Mouse (Mus musculus) spleen, embryonic (tissue): Measurements from ENCODE around the gene Eya2.

Experiments used
- CTCF ChIA-PET: fragments of 350-600 bp; sonication (Branson Sonifier 250); formaldehyde crosslinking; loops from one replicate; lab custom pipeline; 2022; lab: Charles Lee

Eya2 gene

DNA sequence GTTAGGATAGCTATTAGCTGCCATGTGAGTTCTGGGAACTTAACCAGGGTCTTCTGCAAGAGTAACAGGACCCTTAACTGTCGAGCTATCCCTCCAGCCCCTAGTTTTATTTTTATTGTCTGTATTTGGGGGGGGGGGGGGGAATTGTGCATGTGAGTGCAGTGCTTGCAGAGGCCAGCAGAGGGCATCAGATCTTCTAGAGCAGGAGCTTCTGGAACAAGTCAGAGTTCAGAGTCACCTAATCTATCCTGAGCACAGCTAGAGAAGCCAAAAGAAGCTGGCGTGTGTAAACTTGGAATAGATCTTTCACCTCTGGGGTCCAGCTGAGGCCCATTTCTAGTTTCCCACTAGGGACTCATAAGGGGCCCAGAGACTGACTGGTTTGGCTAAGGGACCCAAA is 1.1 kb upstream of the Eya2 start:
- CTCF ChIA-PET: interaction anchor here (0.7 kb wide), 1 partner anchor 876 kb away, joined by 6 read pairs; no protein-coding TSS in a partner anchor

DNA sequence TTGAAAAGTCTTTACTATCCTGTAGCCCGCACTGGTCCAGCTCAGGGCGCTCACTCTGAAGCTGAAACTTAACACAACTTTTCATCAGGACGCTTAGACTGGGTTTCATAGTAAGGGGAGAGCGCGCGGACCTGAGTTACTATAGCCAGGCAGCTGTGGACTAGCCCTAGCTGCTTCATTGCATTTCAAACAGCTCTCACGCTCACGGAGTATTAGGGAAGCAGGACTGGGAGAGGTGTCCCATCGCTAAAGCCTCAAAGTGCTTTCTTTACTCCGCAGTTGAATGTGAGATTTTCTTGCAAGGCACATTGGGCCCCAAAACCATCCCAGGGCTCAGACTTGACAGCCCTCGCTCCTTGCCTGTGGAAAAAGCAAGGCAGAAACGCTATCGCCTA is 841 bp downstream of the Eya2 start:
- CTCF ChIA-PET: no interaction called here

DNA sequence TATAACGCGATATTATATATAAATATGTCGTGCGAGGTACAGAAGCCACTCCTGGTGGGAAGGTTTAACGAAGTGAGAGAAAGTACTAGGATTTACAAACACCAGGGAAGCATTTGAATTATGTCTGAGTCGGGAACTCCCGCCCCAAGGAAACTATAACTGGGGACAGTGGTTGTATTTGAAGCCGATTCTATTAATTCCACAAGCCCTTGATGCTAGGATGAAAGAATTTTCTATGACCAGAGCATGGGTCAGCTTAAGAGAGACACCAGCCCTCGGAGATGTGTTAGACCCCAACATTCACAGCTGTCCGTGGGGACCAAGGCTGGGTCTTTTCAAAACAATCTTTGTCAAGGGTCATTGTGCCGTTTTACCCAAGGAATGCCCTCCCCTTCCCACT is 1.3 kb downstream of the Eya2 start:
- CTCF ChIA-PET: no interaction called here

DNA sequence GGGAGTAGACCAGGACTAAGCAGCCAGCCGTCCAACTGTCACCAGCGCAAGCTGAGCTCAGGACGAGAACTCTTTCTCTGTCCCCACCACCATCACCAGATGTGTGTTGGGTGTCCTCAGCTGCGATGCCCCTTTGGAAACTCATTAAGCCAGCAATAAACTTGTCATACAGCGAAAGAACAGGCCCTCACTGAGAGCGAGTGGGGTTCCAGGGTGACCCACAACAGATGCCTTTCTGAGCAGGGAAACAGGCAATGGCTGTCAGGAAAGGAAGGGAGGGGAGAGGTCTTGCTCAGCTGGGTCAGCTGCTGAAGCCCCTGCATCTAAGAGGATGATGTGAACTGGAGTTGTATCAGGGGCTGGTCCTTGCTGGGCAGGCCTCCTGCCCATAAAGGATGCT is 2.7 kb downstream of the Eya2 start:
- CTCF ChIA-PET: no interaction called here

DNA sequence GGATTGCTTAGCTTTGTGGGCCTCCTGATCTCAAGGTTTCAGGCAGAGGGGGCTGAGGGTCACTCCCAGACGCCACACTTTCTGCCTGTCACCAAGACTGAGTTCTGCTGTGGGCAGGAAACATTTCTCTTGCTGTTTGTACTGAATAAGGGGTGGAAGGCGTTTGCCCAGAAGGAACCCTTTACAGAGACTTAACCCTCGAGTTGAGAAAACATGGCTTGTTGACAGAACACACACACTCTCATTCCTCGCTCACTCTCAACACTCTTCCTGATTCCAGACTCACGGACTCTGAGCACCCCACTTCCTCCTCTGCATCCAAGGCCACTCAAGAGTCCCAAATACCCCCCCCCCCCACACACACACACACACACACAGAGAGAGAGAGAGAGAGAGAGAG is 3.3 kb downstream of the Eya2 start:
- CTCF ChIA-PET: interaction anchor here (0.7 kb wide), 1 partner anchor 18 kb away, joined by 5 read pairs; no protein-coding TSS in a partner anchor

DNA sequence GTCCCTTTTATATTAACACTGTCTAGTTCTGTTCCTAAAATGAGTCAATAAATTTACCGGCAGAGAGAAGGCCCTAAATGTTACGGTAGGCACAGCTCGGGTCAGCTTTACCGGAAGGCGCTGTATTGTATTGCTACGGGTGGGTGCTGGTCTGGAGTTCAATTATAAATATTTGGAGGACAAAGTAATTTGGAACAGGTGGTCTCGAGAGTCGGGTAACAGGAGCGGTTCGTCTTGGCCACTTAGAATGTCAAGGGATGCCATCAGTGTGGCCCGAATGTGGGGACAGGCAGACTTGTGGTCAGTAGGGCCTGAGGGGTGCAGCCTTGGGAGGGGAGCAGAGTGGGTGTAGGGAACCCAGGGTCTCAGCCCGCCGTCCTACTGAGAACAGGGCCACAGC is 4.7 kb downstream of the Eya2 start:
- CTCF ChIA-PET: no interaction called here

DNA sequence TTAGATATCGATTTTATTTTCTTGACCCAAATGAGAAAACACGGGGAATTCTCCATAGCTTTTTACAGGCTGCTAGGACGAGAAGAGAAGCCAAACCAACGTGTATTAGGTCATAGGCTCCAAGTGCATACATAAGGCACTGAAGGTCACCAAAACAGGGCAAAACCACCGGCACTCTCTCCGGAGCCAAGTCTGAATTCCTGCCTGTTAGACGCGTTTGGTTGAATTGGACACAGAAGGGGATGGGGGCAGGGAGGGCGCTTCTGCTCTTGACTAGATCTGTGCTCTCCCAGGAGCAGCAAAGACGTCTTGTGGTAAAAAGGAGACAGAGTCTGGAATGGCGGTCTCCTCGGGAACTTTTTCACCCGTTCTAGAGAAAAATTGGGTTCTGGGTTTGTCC is 6.1 kb downstream of the Eya2 start:
- CTCF ChIA-PET: no interaction called here

DNA sequence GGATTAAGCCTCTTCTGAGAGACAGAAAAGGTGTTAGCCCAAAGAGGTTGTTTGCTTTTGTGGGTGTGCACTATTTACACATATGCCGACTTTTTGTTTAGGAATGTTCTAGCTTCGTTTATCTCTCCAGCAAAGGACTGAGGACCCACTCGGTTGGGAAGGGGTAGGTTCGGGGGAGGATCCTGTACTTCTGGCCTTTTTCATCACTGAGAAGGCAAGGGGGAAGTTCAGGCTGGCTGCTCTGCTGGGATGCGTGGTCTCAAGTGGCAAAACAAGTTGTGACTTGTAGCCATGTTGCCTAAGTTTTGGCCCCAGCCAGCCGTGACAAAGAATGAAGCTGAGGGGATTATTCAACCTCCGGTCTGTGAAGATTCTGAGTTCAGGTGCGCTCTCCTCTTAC is 6.8 kb downstream of the Eya2 start:
- CTCF ChIA-PET: no interaction called here

DNA sequence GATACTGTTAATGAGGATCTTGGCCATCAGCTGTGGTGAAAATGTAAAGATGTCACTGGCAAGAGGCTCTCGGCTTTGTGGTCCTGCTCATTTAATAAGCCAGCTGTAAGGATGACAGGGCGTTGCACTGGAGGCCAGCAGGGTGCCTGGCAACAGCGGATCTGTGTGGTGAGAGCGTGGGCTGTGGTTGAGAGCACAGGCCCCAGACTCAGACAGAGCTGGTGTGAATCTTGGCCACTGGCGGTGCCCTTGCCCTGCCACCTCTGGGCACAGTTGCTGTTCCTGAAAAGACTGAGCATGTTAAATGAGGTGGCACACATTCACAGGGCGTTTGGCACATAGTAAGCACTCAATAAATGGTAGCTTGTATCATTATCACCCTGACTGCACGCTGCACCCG is 8.9 kb downstream of the Eya2 start:
- CTCF ChIA-PET: no interaction called here

DNA sequence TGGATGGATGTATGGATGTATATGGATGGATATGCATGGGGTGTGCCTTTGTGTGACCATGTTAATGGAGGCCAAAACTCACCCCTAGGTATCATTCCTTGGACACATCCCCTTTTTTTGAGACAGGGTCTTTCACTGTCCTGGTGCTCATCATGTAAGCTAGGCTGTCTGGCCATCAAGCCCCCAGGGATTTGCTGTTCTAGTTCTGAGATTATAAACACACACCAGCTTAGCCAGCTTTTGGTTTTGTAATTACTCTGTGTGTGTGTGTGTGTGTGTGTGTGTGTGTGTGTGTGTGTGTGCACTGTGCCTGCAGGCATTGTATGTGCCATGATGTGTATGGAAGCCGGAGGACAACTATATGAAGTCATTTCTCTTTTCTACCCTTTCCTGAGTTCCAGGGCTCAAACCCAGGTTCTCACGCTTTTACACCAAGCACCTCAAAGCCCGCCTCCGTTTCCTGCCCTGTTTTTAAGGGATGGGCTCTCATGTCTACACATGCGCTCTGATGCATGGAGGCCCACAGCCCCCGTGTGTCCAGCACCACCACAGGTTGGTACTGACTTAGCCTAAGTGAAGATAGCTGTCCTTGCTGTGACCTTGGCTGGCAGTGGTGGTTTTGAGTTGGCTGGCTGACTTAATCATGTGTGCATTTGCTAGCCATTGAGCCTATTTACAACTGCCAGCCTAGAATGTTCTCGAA is 16.9 kb downstream of the Eya2 start:
- CTCF ChIA-PET: no interaction called here

DNA sequence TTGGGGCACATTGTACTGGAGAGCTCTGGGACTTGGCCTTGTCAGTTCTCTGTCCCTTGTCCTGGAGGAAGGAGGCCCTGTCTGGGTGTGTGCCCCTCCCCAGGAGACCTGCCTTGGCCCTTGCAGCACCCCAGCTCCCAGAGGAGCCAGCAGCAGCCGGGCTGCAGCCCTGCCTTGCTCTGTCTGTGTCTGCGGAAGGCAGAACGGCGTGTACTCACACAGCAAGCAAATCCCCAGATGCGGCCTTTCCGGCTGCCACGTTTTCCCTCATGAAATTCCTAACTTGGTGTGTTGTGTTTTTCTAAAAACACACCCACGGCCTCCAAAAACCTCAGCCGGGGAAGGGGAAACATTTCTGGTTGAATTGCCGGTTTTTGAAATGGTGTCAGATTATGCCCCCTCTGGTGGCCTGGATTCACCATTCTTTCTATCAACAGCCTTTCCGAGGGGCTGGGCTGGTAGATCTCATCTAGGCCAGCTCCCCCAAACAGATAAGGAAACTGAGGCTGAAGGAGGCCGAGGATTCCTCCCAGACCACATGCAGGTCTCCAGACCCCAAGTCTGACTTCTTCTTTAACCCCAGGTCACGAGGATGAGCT is 19.0 kb downstream of the Eya2 start:
- CTCF ChIA-PET: no interaction called here

DNA sequence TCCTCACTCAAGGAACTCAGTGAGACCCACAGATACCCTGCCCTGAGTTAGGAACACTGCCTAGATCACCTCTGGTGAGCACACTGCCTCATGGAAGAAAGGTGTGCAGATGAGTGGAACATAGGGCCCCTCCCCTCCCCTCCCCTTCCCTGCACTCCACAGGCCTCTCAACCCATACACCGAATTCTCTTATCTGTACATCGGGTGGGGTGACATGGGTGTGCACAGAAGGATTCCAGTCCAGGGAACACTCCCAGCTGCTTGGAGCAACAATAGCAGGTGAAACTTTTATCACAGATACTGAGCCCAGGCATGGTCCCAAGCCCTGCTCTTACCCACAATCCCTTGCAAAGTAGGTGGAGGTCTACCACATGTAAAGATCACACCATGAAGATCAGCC is 26.7 kb downstream of the Eya2 start:
- CTCF ChIA-PET: interaction anchor here (0.7 kb wide), 1 partner anchor 61 kb away, joined by 11 read pairs; no protein-coding TSS in a partner anchor

DNA sequence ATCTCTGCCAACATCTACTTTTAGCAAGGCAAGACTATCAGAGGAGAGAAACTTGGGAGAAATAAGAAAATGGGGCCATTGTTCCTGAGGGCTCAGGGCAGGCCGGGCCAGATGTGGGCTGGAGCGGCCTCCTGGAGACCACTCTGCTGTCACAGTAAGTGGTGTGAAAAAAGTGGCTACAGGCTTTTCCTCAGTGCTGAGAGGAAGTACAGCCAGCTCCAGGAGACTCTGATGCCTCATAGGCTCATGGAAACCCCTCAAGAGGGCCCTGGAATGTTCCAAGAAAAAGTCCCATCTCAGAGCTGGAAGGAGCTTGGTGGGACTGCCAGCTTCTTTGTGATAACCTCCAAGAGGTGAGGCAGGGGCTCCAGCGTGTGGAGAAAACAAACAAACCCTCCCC is 27.8 kb downstream of the Eya2 start:
- CTCF ChIA-PET: no interaction called here

DNA sequence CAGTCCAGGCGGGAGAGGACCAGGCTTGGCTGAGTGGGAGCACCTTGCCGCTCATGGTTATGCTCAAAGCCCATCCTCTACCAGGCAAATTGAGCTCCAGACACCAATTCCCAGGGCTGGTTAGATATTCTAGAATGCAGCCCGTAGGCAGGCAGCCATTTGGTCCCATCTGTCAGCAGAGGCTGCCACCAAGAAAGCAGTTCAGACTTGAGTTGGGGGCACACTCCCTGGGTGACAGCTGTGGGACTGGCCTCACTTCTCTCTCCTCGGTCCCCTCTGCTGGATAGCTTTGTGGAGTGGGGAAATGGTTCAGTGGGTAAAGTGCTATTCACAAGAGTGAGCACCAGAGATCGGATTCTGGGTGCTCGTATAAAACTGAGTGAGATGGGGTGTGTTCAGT is 32.0 kb downstream of the Eya2 start:
- CTCF ChIA-PET: no interaction called here

DNA sequence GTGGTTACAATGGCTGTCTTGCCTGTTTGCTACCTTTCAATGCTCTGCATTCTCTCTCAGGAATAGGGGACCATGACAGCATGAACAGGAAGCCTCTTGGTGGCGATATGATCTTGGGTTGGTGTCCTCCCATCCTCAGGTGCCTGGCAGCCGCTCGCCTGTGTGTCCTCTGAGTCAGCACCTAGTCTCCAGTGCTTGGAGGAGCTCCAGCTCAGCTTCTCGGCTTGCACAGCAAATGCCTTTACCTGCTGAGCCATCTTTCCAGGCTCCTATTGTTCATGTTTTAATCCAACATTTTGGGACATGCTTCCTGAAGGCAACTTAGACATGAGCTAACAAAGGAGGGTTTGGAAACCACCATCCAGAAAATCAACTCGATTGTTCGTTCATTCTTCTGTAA is 33.1 kb downstream of the Eya2 start:
- CTCF ChIA-PET: no interaction called here

DNA sequence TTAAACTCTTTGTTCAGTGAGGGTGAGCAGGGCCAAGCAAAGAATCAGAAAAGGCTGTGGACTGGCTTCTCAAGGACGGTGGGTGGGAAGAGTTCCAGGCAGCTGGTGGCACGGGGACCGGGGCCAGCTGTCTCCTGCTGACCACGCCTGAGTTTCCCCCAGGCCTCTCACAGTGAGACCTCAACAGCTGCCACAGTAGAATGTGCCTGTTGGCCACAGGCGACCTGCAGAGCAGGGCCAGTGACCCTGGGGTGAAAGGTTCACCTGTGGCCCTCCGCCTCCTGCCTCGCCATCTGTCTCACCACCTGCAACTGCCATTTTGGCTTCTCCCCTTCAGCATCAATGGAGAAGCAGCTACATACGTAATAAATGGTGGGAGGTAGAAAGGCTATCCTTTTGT is 35.1 kb downstream of the Eya2 start:
- CTCF ChIA-PET: no interaction called here

DNA sequence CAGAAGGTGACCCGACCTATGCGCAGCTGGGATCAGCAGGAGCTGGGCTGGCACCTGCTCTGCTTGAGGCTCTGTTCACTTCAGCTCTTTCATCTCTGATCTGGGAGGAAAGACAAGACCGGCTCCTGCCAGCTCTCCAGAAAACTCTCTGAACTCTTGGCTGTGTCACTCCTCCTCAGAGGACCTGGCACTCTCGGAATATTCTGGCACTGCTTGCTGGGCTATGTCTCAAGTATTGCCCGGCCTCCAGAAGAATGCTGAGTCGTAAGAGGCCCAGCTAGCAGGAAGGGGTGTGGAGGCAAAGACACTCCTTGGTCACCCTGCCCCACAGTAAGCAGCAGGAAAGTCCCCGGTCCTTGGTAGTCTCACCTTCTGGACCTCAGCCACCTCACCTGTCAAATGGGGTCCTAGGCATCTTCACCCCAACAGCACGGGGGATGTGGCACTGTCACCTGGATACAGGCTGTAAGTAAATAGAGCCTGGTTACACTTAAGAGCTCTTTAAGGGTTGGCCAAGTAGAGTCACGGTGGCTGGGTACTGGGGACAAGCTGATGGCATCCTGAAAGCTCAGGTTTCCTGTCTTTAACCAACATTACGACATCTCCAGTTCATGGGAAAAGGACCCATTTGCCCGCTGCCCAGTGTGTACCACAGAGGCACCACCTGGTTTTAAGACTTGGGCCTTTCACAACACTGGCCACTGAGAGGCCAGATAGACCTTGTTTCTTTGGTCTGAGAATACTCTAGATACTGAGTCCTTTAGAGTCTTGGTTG is 38.4 kb downstream of the Eya2 start:
- CTCF ChIA-PET: no interaction called here

DNA sequence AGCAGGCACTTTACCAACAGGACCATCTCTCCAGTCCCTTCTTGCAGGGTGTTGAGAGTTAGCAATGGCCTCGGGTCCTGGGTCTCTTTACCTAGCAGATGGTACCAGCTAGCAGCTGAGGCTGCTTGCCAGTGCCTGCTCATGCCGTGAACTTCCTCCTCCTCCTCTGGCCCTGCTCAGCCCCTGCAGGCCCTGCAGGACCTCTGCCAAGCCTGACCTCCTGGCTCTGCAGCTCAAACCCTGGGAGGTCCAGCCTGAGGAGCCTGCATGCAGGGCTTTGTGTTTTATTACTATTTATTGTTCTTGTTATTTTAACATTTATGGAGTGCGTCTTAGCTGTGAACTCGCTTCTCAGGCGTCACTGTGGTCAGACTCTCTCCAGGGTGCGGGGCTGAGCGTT is 39.6 kb downstream of the Eya2 start:
- CTCF ChIA-PET: no interaction called here

DNA sequence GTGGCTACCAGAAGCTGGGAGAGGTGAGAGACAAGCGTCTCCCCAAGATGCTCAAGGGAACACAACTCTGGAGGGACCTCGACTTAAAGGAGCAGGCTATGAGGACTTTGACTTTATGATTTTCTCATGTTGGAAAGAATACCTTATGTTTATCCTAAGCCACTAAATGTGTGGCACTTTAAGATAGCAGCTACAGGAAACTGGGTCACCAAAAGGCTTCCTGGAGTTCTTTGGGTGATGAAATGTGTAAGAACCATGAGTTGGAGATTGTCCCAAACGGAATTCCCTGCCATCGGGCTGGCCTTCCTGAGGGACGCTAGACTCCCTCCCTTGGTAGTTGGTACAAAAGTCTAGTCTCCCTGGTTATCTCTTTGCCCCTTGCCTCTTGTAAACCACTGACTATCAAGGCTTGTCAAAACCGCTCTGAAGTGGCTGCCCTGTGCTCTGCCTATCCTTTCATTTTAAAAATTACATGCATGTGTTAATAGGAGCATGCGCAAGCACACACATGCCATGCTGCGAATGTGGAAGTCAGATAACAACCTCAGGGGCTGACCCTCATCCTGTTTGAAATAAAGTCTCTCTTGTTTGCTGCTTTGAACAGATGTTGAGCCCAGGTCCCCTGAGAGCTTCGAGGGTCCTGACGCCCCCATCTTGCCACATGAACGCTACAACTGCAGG is 44.4 kb downstream of the Eya2 start:
- CTCF ChIA-PET: no interaction called here

DNA sequence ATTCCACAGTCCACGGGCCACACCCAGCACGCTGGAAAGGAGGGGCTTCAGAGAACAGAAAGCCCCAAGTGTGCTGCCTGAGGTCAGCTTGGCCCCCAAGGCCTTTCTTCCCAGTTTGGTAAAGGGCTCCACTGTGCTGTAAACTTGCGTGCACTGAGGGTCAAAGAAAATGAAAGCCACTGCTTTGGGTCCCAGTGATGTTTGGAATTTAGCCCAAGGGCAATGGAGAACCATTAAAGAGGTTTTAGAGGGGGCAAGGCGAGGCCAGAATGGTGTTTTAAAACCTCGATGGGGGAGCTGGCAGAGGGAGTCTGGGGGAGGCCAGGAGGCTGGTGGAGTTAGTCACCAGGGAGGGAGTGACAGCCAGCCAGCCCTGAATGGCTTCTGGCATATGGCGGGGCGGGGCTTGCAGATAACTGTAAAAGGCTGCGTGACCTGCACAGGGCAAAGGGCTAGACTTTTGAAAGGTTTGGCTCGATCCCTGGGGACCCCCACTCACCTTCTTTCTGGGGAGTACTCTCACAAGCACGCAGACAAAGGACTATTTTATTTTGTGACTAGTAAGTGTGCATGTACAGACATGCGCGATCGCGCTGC is 47.2 kb downstream of the Eya2 start:
- CTCF ChIA-PET: no interaction called here

DNA sequence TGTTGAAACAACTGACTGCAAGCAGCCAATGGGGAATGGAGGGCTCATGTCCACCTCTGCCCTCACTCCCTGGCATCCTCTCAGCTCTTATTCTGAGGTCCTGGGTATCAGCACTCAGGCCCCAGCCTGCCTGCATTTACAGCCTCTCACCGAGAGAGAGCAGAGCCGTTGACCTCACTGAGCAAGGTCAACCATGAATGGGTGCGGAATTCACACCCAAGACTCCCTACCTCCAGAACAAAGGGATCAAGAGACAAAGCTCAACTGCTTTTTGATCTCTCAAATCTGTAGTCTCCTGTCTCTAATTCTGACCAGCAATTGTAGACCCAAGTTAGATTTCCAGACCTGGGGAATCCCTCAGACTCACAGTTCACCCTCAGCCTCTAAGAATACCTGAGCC is 48.8 kb downstream of the Eya2 start:
- CTCF ChIA-PET: no interaction called here

DNA sequence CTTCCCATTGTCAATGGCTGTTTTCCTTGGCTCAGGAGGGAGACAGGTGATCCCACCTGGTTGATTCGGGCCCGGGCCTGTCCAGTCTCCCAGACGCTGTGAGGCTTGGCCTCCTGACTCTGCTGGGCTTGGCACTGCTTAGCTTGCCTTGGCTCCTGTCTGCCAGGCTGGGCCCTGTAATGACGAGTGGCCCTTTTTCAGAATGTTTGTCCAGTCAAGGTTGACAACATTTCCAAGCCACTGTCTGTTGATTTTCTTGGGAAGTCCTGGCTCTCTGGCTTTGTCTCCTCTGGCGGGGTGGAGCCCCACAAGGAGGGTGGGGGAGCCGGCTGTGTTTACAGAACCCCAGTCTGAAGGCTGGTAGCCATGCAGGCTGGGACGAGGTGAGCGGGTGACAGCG is 49.2 kb downstream of the Eya2 start:
- CTCF ChIA-PET: no interaction called here
